Mouse (Mus musculus) MEL (cell line): Measurements from ENCODE around the gene Tmem230. TPM values are rescaled to one million over a fixed set of nuclear protein-coding genes. Genes with fewer than 3 reads are reported as not detected.

ENCODE experiments used
- DNase-seq: peaks from one replicate; pipeline ENCODE4 v3.0.0; 2011; ENCODE audit warnings: low read depth, low spot score
- H3K27ac ChIP-seq: 2 replicates; pipeline ENCODE4 v1.5.1; 2012; ENCODE audit warnings: low read depth, mild to moderate bottlenecking, control low read depth, low read length, moderate library complexity; ENCODE audit not compliant: control insufficient read depth
- H3K27me3 ChIP-seq, 2 experiments: fragments of 150-350 bp in 1 of 2; sonication (generic) in 1 of 2; 2 replicates each; pipeline ENCODE4 v1.6.1; 2012; ENCODE audit warnings: low read length in 2 of 2, mild to moderate bottlenecking in 2 of 2, improper control_type of control experiment in 1 of 2, moderate library complexity in 1 of 2; ENCODE audit not compliant: insufficient read depth in 2 of 2, control insufficient read depth in 1 of 2
- H3K36me3 ChIP-seq, 2 experiments: 2 replicates each; pipeline ENCODE4 v1.6.1; 2012 to 2014; ENCODE audit warnings: low read length in 2 of 2, improper control_type of control experiment in 1 of 2, inconsistent platforms in 1 of 2, mild to moderate bottlenecking in 1 of 2; ENCODE audit not compliant: insufficient read depth in 2 of 2, control insufficient read depth in 1 of 2
- H3K4me1 ChIP-seq, 2 experiments: fragments of 150-350 bp in 1 of 2; sonication (generic) in 1 of 2; 2 replicates each; pipeline ENCODE4 v1.6.1; 2012; ENCODE audit warnings: low read length in 2 of 2, improper control_type of control experiment in 1 of 2, mild to moderate bottlenecking in 1 of 2; ENCODE audit not compliant: insufficient read depth in 2 of 2, control insufficient read depth in 1 of 2
- H3K4me3 ChIP-seq, 2 experiments: fragments of 150-350 bp in 1 of 2; sonication (generic) in 1 of 2; 2 replicates each; pipeline ENCODE4 v1.5.1; 2012; ENCODE audit warnings: low read depth in 2 of 2, low read length in 2 of 2, mild to moderate bottlenecking in 2 of 2, moderate library complexity in 2 of 2, control low read depth in 1 of 2, improper control_type of control experiment in 1 of 2; ENCODE audit not compliant: control insufficient read depth in 1 of 2, insufficient read depth in 1 of 2
- H3K79me2 ChIP-seq: 2 replicates; pipeline ENCODE4 v1.6.1; 2012; ENCODE audit warnings: mild to moderate bottlenecking, low read length, moderate library complexity; ENCODE audit not compliant: control insufficient read depth, poor library complexity, insufficient read depth
- H3K9ac ChIP-seq: 2 replicates; pipeline ENCODE4 v1.6.1; 2012; ENCODE audit warnings: low read depth, mild to moderate bottlenecking, control low read depth, low read length, moderate library complexity; ENCODE audit not compliant: control insufficient read depth, poor library complexity, severe bottlenecking
- H3K9me3 ChIP-seq: fragments of 150-350 bp; sonication (generic); replicated peaks from 2 replicates; pipeline ENCODE4 v1.6.1; 2012; ENCODE audit warnings: mild to moderate bottlenecking, low read length, improper control_type of control experiment, moderate library complexity; ENCODE audit not compliant: insufficient read depth
- CTCF ChIP-seq, 3 experiments: IDR thresholded peaks in 2 of 3; conservative IDR thresholded peaks in 1 of 3; 2 replicates each; pipeline ENCODE4 v1.5.1; 2011 to 2012; ENCODE audit warnings: low read length in 3 of 3, low read depth in 2 of 3, mild to moderate bottlenecking in 2 of 3, improper control_type of control experiment in 1 of 3, inconsistent platforms in 1 of 3, mixed read lengths in 1 of 3, moderate library complexity in 1 of 3; ENCODE audit not compliant: control insufficient read depth in 1 of 3, insufficient read depth in 1 of 3, poor library complexity in 1 of 3, severe bottlenecking in 1 of 3
- EP300 ChIP-seq, 2 experiments: IDR thresholded peaks; 2 replicates each; pipeline ENCODE4 v1.6.1; 2011; ENCODE audit warnings: improper control_type of control experiment in 2 of 2, low read length in 2 of 2, low read depth in 1 of 2, mild to moderate bottlenecking in 1 of 2
- ETS1 ChIP-seq: IDR thresholded peaks from 2 replicates; pipeline ENCODE4 v1.6.1; 2012; ENCODE audit warnings: low read depth, mild to moderate bottlenecking, inconsistent platforms, low read length, improper control_type of control experiment, moderate library complexity
- GABPA ChIP-seq: IDR thresholded peaks from 2 replicates; pipeline ENCODE4 v1.6.1; 2012; ENCODE audit warnings: low read depth, mild to moderate bottlenecking, inconsistent platforms, low read length, improper control_type of control experiment, moderate library complexity
- JUND ChIP-seq: IDR thresholded peaks from 2 replicates; pipeline ENCODE4 v1.6.1; 2011; ENCODE audit warnings: low read depth, mild to moderate bottlenecking, improper control_type of control experiment, low read length
- KAT2A ChIP-seq: conservative IDR thresholded peaks from 2 replicates; pipeline ENCODE4 v1.6.1; 2012; ENCODE audit warnings: low read depth, low read length, improper control_type of control experiment, inconsistent platforms
- MAFK ChIP-seq: IDR thresholded peaks from 2 replicates; pipeline ENCODE4 v1.6.1; 2011; ENCODE audit warnings: low read depth, mild to moderate bottlenecking, low read length, improper control_type of control experiment, borderline replicate concordance
- MAX ChIP-seq: IDR thresholded peaks from 2 replicates; pipeline ENCODE4 v1.6.1; 2011; ENCODE audit warnings: low read length, improper control_type of control experiment
- MEF2A ChIP-seq: IDR thresholded peaks from 2 replicates; pipeline ENCODE4 v1.6.1; 2014; ENCODE audit warnings: low read depth, mild to moderate bottlenecking, inconsistent platforms, low read length, improper control_type of control experiment; ENCODE audit not compliant: poor library complexity, insufficient replicate concordance, severe bottlenecking; ENCODE audit errors: extremely low read depth
- MYB ChIP-seq: IDR thresholded peaks from 2 replicates; pipeline ENCODE4 v1.6.1; 2011; ENCODE audit warnings: mild to moderate bottlenecking, low read depth, low read length, improper control_type of control experiment
- POLR2A ChIP-seq, 2 experiments: IDR thresholded peaks; 2 replicates each; pipeline ENCODE4 v1.6.1; 2011 to 2012; ENCODE audit warnings: low read length in 2 of 2, mild to moderate bottlenecking in 2 of 2, control low read depth in 1 of 2, improper control_type of control experiment in 1 of 2, low read depth in 1 of 2, moderate library complexity in 1 of 2; ENCODE audit not compliant: control insufficient read depth in 1 of 2, insufficient read depth in 1 of 2, poor library complexity in 1 of 2
- POLR2AphosphoS2 ChIP-seq: IDR thresholded peaks from 2 replicates; pipeline ENCODE4 v1.6.1; 2011; ENCODE audit warnings: low read length, improper control_type of control experiment
- POLR2AphosphoS5 ChIP-seq: IDR thresholded peaks from 2 replicates; pipeline ENCODE4 v1.6.1; 2012; ENCODE audit warnings: low read depth, borderline replicate concordance, mild to moderate bottlenecking, inconsistent platforms, low read length, moderate library complexity, mixed read lengths
- SMC3 ChIP-seq: IDR thresholded peaks from 2 replicates; pipeline ENCODE4 v1.6.1; 2011; ENCODE audit warnings: low read depth, low read length, improper control_type of control experiment
- TAL1 ChIP-seq: IDR thresholded peaks from 2 replicates; pipeline ENCODE4 v1.6.1; 2012; ENCODE audit warnings: mild to moderate bottlenecking, inconsistent platforms, low read length, moderate library complexity, mixed read lengths
- TBP ChIP-seq: IDR thresholded peaks from 2 replicates; pipeline ENCODE4 v1.8.0; 2011; ENCODE audit warnings: low read depth, low read length, improper control_type of control experiment
- TCF12 ChIP-seq: IDR thresholded peaks from 2 replicates; pipeline ENCODE4 v1.6.1; 2014; ENCODE audit warnings: low read depth, mild to moderate bottlenecking, inconsistent platforms, low read length, improper control_type of control experiment, moderate library complexity
- USF1 ChIP-seq: IDR thresholded peaks from 2 replicates; pipeline ENCODE4 v1.6.1; 2014; ENCODE audit warnings: low read depth, mild to moderate bottlenecking, inconsistent platforms, low read length, improper control_type of control experiment, moderate library complexity
- USF2 ChIP-seq, 2 experiments: IDR thresholded peaks; 2 replicates each; pipeline ENCODE4 v1.6.1; 2011 to 2012; ENCODE audit warnings: improper control_type of control experiment in 2 of 2, low read length in 2 of 2, borderline replicate concordance in 1 of 2, inconsistent platforms in 1 of 2, low read depth in 1 of 2, mild to moderate bottlenecking in 1 of 2; ENCODE audit not compliant: insufficient read depth in 1 of 2
- ZC3H11A ChIP-seq: IDR thresholded peaks from 2 replicates; pipeline ENCODE4 v1.6.1; 2012; ENCODE audit warnings: low read depth, mild to moderate bottlenecking, inconsistent platforms, low read length, improper control_type of control experiment
- ZKSCAN1 ChIP-seq: IDR thresholded peaks from 2 replicates; pipeline ENCODE4 v1.6.1; 2012; ENCODE audit warnings: low read depth, mild to moderate bottlenecking, inconsistent platforms, low read length, improper control_type of control experiment, moderate library complexity
- ZMIZ1 ChIP-seq: IDR thresholded peaks from 2 replicates; pipeline ENCODE4 v1.6.1; 2012; ENCODE audit warnings: low read depth, mild to moderate bottlenecking, inconsistent platforms, low read length, improper control_type of control experiment, moderate library complexity
- polyA plus RNA-seq, 2 experiments: library from polyadenylated mRNA; stranded (reverse) in 1 of 2; unstranded in 1 of 2; fragments of >175 nt in 1 of 2; fragments of >200 nt in 1 of 2; gene quantifications; 2 replicates each; pipeline versions ENCODE4 v1.2.1 to v1.2.4; 2012; ENCODE audit warnings: low replicate concordance in 2 of 2, low read depth in 1 of 2; ENCODE audit not compliant: insufficient read length in 2 of 2, insufficient read depth in 1 of 2, missing spikeins in 1 of 2
- total RNA-seq: library from RNA; depleted of rRNA; stranded (reverse); fragments of 300-350 nt; gene quantifications from 2 replicates; pipeline ENCODE4 v1.2.3, GENCODE M21; 2012; rRNA removed

Tmem230 gene
- total and polyA plus RNA-seq, 3 experiments = 9.1 to 21.5 TPM; not detected in 1

- Histone ChIP-seq H3K9me3 (no peaks in the 10 kb centered on the region), H3K27me3 (peaks cover 5 to 7% of the 10 kb centered on the region in 2 experiments), H3K4me3 (no peak overlapping the region), H3K36me3 (no peaks in the 10 kb centered on the region), H3K4me1 (no peaks in the 10 kb centered on the region), H3K79me2 (no peaks in the 10 kb centered on the region), H3K27ac (no peak overlapping the region), H3K9ac (no peak overlapping the region)
- DNase-seq = no peak
- TF ChIP-seq KAT2A (no peak), TBP (no peak), CTCF (IDR thresholded peaks at IDR 0.05 in 2 of 3, conservative IDR thresholded peaks at IDR 0.05 in 1 of 3; ENCODE audit: control insufficient read depth in 1 of 3, insufficient read depth in 1 of 3, low read depth in 2 of 3, low read length in 3 of 3, poor library complexity in 1 of 3, severe bottlenecking in 1 of 3) (no peak), POLR2AphosphoS5 (no peak)
These were observed 52.0 kb downstream of the Tmem230 start for GRCm38 (mm10) chr2:132195602-132196001.

DNA sequence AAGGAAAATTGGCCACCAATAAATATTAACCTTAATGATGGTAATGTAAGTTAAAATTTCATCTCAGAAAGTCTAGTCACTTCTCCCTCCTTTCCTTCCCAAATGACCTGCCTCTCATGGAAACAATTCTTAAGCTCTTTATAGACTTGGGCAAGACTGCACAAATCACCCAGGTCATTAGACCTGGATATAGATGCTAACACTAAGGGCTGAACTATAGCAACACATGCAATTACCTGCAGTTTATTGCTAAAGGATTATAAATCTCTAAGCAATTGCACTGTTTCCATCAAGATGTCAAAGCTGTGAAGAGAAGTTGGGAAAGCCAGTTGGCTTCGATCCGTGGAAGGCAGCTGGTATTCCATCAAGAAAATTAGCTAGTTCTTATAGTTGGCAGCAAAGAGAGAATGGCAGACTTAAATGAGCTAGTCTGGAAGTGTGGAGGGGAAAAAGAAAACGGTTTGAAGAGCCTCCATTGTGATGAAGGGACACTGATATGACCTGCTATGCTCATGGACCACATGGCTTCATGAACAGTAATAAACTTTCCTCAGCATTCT, 56.9 kb downstream of the Tmem230 start:
- Histone ChIP-seq H3K79me2 (no peaks in the 10 kb centered on the region), H3K9ac (no peak overlapping the region), H3K36me3 (no peaks in the 10 kb centered on the region), H3K9me3 (no peaks in the 10 kb centered on the region), H3K4me3 (no peak overlapping the region), H3K4me1 (no peaks in the 10 kb centered on the region), H3K27ac (no peak overlapping the region), H3K27me3 (peaks cover 5% of the 10 kb centered on the region in 2 experiments)
- TF ChIP-seq POLR2A (IDR thresholded peaks at IDR 0.05; ENCODE audit: control insufficient read depth in 1 of 2, insufficient read depth in 1 of 2, low read depth in 1 of 2, low read length in 2 of 2, poor library complexity in 1 of 2) (no peak), KAT2A (no peak), MAX (no peak), TBP (no peak), MAFK (no peak), JUND (no peak), EP300 (IDR thresholded peaks at IDR 0.05; ENCODE audit: low read depth in 1 of 2, low read length in 2 of 2) (no peak), MEF2A (no peak), TAL1 (no peak), GABPA (no peak), TCF12 (no peak), POLR2AphosphoS2 (no peak), MYB (no peak), SMC3 (no peak), USF1 (no peak), ZC3H11A (no peak), ETS1 (no peak), ZKSCAN1 (no peak), ZMIZ1 (no peak), USF2 (IDR thresholded peaks at IDR 0.05; ENCODE audit: borderline replicate concordance in 1 of 2, insufficient read depth in 1 of 2, low read depth in 1 of 2, low read length in 2 of 2) (no peak)
- DNase-seq = no peak

Other genes starting within 250 kb of the Tmem230 start
- 0.59 and 0.69 TPM in 2 replicates for gene Rassf2, start 217.5 kb downstream of the Tmem230 start, total RNA-seq
- gene Rassf2, start 217.5 kb downstream of the Tmem230 start, polyA plus RNA-seq = 1 to 10 TPM in 1 of 2 experiments, not detected in 1; 4.1 TPM
- gene Slc23a2, start 102.7 kb downstream of the Tmem230 start, total RNA-seq = 6.5 and 7.9 TPM in 2 replicates
- 10 to 100 TPM in 1 of 2 experiments, not detected in 1; 10.3 TPM for gene Slc23a2, start 102.7 kb downstream of the Tmem230 start, polyA plus RNA-seq
- gene Pcna, start 5.5 kb upstream of the Tmem230 start, total RNA-seq = 398 and 427 TPM in 2 replicates
- 100 to 1,000 TPM; 308 to 541 TPM for gene Pcna, start 5.5 kb upstream of the Tmem230 start, polyA plus RNA-seq
- 8.8 and 10.3 TPM in 2 replicates for gene Cds2, start 15.3 kb upstream of the Tmem230 start, total RNA-seq
- gene Cds2, start 15.3 kb upstream of the Tmem230 start, polyA plus RNA-seq = 10 to 100 TPM in 1 of 2 experiments, not detected in 1; 28.5 TPM
- gene Prokr2, start 137.6 kb upstream of the Tmem230 start, total RNA-seq = not detected in 2 replicates
- gene Prokr2, start 137.6 kb upstream of the Tmem230 start, polyA plus RNA-seq = not detected